Mouse (Mus musculus) forebrain, embryonic 11.5 days (tissue): ENCODE data around the gene Magi1. TPM values are rescaled to one million over a fixed set of nuclear protein-coding genes. Genes with fewer than 3 reads are reported as not detected.
A peak's percentile ranks its signal among the peaks of the same experiment; 100 is the strongest.

Experiments used
- ATAC-seq: fragments of 200-750 bp; cut with Nextera tagmentation; replicated peaks from 2 replicates; pipeline ENCODE4 v1.8.0; 2017; ENCODE audit warnings: moderate TSS enrichment; ENCODE audit not compliant: low FRiP score
- DNase-seq: peaks from one replicate; pipeline ENCODE4 v3.0.0-alpha.2; 2017; ENCODE audit warnings: low spot score
- H3K27ac ChIP-seq: fragments of 300-500 bp; sonication (generic); 2 replicates; pipeline ENCODE4 v1.5.1; 2014; ENCODE audit warnings: low read depth, low read length
- H3K27me3 ChIP-seq: fragments of 300-500 bp; sonication (generic); 2 replicates; pipeline ENCODE4 v1.6.1; 2014; ENCODE audit warnings: mild to moderate bottlenecking, low read length, mixed read lengths; ENCODE audit not compliant: control insufficient read depth, insufficient read depth
- H3K36me3 ChIP-seq: fragments of 300-500 bp; sonication (generic); 2 replicates; pipeline ENCODE4 v1.6.1; 2014; ENCODE audit warnings: mild to moderate bottlenecking, low read length, moderate library complexity, mixed read lengths; ENCODE audit not compliant: control insufficient read depth, insufficient read depth
- H3K4me1 ChIP-seq: fragments of 300-500 bp; sonication (generic); replicated peaks from 2 replicates; pipeline ENCODE4 v1.6.1; 2014; ENCODE audit warnings: low read length, mixed read lengths; ENCODE audit not compliant: control insufficient read depth, insufficient read depth
- H3K4me2 ChIP-seq: fragments of 300-500 bp; sonication (generic); 2 replicates; pipeline ENCODE4 v1.6.1; 2014; ENCODE audit warnings: low read depth, mild to moderate bottlenecking, low read length, moderate library complexity, mixed read lengths; ENCODE audit not compliant: severe bottlenecking
- H3K4me3 ChIP-seq: fragments of 300-500 bp; sonication (generic); 2 replicates; pipeline ENCODE4 v1.5.1; 2014; ENCODE audit warnings: low read depth, low read length
- H3K9ac ChIP-seq: fragments of 300-500 bp; sonication (generic); 2 replicates; pipeline ENCODE4 v1.6.1; 2014; ENCODE audit warnings: low read length
- H3K9me3 ChIP-seq: fragments of 300-500 bp; sonication (generic); 2 replicates; pipeline ENCODE4 v1.6.1; 2016; ENCODE audit warnings: low read length, mixed read lengths; ENCODE audit not compliant: control insufficient read depth
- WGBS: fragments of 180-500 bp; shearing (Covaris S2); extraction: QIAGEN DNeasy Blood & Tissue Kit; methylation state at CpG from one replicate; pipeline ENCODE4 v1.1.7; 2014; 5-methylcytosine and 5-hydroxymethylcytosine counted together
- polyA plus RNA-seq: library from polyadenylated mRNA; unstranded; fragments of >200 nt; fragmentation: Nextera tagmentation; extraction: Ambion mirVana; gene quantifications from 2 replicates; pipeline ENCODE4 v1.2.1, GENCODE M21; 2014

The Magi1 gene
- polyA plus RNA-seq, 1 experiment from 2014 or later: 44.3 TPM

DNA sequence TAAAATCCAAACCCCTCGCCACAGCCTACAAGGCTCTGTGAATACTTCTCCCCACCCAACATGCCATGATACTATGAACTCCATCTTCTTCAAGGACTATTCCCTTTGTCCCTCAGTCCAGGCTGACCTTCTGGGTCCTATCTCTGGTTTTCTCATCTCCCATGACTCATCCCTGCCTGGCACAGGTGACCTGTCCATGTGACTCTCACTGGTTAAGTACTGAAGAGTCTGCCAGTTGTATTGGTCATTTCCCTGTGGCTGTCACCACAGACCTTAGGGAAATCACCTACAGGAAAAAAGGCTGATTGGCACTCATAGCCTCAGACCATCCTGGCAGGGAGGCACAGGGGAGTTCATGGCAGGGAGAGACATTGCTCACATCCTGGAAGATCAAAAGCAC, 117.8 kb downstream of the Magi1 start:
- peaks cover 4% of the 10 kb centered on the region; the same call in 1 of the 2 replicates for H3K4me1 ChIP-seq
- no peak for ATAC-seq
- no peaks in the 10 kb centered on the region for H3K27me3 ChIP-seq
- H3K9ac ChIP-seq: no peak overlapping the region
- no peaks in the 10 kb centered on the region for H3K9me3 ChIP-seq
- H3K4me3 ChIP-seq: no peak overlapping the region
- WGBS: 85% methylated on average over 1 of the region's 1 CpGs
- no peak overlapping the region for H3K27ac ChIP-seq
- no peak overlapping the region for H3K4me2 ChIP-seq
- H3K36me3 ChIP-seq: no peaks in the 10 kb centered on the region
- DNase-seq: no peak

DNA sequence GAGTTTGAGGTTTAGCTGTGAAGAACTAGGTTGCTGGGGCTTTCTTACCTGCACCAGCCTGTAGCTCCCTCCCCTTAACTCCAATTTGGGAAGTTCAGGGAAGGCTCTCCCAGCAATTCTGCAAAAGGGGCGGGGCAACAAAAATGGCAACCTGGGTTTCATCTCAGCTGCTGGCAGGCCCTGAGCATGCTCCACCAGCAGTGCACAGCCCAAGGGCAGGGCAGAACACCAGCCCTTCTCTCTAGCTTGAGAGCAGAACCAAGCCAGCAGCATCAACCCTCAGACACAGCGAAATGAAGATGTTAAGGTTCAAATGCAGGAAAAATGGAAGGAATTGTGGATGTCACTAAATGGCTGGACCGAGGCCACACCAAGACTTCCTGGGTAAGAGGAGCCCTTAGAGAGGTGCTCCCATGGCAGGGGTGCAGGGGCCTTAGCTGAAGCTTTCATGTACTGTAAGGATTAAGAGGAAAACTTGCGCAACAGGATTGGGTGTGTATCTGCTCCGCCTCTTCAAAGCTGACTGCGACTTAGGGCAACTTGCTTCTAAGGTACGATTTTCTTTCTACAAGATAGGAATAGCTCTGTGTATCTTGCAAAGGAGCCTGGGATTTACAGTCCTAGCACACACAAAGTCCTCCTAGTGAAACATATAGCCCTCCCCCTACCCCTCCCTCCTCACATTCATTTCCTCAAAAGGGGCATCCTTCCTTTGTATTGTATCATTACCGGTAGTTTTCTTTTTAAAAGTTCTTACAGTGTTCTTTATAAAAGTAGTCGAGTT, 118.8 kb downstream of the Magi1 start:
- no peak overlapping the region for H3K4me3 ChIP-seq
- ATAC-seq (no peak), DNase-seq (no peak)
- no peak overlapping the region for H3K9ac ChIP-seq
- peaks cover 4% of the 10 kb centered on the region; the same call in 1 of the 2 replicates for H3K4me1 ChIP-seq
- H3K27ac ChIP-seq: no peak overlapping the region
- 86% methylated on average over 9 of the region's 9 CpGs for WGBS
- no peaks in the 10 kb centered on the region for H3K27me3 ChIP-seq
- H3K36me3 ChIP-seq: no peaks in the 10 kb centered on the region
- no peak overlapping the region for H3K4me2 ChIP-seq
- no peaks in the 10 kb centered on the region for H3K9me3 ChIP-seq

DNA sequence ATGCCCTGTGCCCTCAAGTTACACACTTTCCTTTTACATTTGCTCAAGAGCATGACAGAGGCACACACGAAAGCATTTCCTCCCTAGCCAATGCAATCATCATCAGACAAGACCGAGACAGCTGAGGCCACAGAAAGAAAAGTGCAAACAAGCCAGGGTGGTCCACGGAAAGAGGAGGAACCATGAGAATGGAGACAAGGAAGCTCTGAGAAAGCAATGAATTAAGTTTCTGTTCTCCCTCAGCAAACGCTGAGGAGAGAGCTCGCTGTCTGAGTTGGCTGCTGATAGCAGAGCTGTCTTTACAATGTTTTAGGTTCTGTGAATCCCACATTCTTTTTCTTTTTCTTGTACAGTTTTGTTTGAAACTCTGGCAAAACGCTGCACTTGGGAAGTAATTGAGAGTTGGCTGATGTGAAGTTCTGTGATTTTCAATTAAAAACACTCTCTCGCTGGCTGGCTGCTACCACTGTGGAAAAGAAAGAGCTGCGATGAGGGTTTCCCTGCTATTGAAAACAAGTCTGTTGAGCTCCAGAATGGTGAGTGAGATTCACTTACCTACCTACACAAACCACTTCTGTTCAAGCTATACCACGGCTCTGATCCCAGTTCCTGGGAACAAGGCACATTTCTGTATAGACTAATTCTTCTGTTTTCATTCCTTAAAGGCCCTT, 120.3 kb downstream of the Magi1 start:
- ATAC-seq: no peak
- no peak for DNase-seq
- H3K4me3 ChIP-seq: no peak overlapping the region
- no peaks in the 10 kb centered on the region for H3K36me3 ChIP-seq
- H3K27ac ChIP-seq: 0 out of 2 replicates have a peak overlapping the region, but pooled peaks have one; percentile 0
- no peak overlapping the region for H3K4me2 ChIP-seq
- peak overlapping the region; percentile 24; the same call in 1 of the 2 replicates for H3K9ac ChIP-seq
- H3K27me3 ChIP-seq: no peaks in the 10 kb centered on the region
- no peaks in the 10 kb centered on the region for H3K9me3 ChIP-seq
- 41% methylated on average over 9 of the region's 9 CpGs for whole genome bisulfite sequencing
- H3K4me1 ChIP-seq: peaks cover 4% of the 10 kb centered on the region; the same call in 1 of the 2 replicates

DNA sequence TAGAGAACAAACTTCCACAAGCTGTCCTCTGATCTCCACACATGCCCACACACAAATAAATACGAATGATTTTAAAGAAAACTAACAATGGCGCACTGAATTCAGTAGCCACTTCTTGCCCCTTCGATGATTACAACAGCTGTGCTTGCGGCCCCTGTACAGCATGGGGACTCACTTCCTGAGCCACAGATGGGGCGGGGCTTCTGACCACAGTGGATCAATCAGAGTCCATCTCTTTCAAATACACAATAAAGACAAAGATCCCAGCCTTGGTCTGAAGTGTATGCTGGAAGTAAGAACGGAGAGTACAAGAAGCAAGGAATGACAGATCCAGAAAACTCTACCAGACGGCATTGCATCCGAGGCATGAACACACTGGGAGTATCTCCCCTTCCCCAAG, 120.8 kb downstream of the Magi1 start:
- 69% methylated on average over 8 of the region's 8 CpGs for WGBS
- Histone ChIP-seq H3K27ac (no peak overlapping the region), H3K36me3 (no peaks in the 10 kb centered on the region), H3K4me2 (no peak overlapping the region), H3K4me1 (peaks cover 4% of the 10 kb centered on the region; the same call in 1 of the 2 replicates), H3K27me3 (no peaks in the 10 kb centered on the region), H3K9me3 (no peaks in the 10 kb centered on the region), H3K4me3 (no peak overlapping the region), H3K9ac (0 out of 2 replicates have a peak overlapping the region, but pooled peaks have one; percentile 24)
- ATAC-seq (no peak), DNase-seq (no peak)

DNA sequence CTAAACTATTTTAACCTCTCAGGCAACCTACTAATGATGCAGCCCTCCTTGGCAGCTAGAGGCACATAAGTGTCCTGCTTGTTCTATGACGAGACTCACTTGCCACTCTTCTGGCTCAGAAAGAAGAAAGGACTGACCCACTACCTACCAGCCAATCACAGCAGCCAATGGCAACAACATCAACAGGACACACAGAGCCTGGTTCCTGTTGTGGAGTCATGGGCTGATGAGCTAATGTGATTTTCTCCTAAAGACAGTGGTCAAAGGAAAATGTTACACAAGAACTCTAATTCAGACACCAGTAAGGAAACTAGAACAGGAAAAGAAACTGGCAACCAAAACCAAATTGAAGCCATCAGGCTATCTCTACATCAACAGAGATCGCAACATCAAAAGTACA, 124.5 kb downstream of the Magi1 start:
- H3K27ac ChIP-seq: no peak overlapping the region
- WGBS: 70% methylated on average over 2 of the region's 2 CpGs
- no peaks in the 10 kb centered on the region for H3K36me3 ChIP-seq

DNA sequence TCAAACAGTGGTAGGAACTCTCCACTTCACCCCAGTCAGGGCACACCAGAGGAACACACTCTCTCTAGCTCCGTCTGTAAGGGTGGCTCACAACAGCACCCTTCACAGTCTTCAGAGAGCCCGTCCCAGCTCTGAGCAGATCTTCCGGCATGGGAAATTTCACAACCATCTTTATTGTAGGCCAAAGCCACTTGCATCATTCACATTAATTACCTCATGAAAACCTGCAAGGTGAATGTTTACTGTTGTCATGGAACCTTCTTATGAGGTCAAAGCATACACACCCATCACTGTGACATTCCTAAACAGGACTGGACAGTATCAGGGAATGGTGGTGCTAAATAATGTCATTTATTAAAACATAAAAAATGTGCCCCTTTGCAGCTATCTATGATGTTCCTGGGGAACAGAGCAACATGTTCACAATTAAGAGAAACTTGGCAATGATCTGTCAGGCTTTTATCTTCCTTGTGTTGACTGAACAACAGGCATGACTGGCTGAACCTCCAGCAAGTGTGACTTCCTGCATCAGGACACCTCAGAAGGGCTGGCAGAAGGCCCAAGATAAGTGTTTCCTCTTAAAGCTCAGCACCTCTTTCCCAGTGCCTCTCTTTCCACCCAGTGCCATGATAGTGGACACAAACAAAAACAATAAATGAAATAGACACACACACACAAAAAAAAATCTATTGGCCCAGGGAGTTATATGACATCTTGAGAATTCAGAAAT, 125.4 kb downstream of the Magi1 start:
- Histone ChIP-seq H3K4me1 (peaks cover 2% of the 10 kb centered on the region; the same call in 1 of the 2 replicates), H3K9ac (no peak overlapping the region), H3K4me2 (no peak overlapping the region), H3K27ac (no peak overlapping the region), H3K27me3 (no peaks in the 10 kb centered on the region), H3K4me3 (no peak overlapping the region), H3K36me3 (no peaks in the 10 kb centered on the region), H3K9me3 (no peaks in the 10 kb centered on the region)
- 88% methylated on average over 3 of the region's 3 CpGs for WGBS
- DNase-seq (no peak), ATAC-seq (no peak)

More for the DNA sequence above, 124.5 kb downstream of the Magi1 start:
- no peak overlapping the region for H3K9ac ChIP-seq
- no peak overlapping the region for H3K4me3 ChIP-seq
- no peaks in the 10 kb centered on the region for H3K9me3 ChIP-seq
- no peak overlapping the region for H3K4me2 ChIP-seq
- H3K27me3 ChIP-seq: no peaks in the 10 kb centered on the region
- DNase-seq (no peak), ATAC-seq (no peak)
- H3K4me1 ChIP-seq: peaks cover 4% of the 10 kb centered on the region; the same call in 1 of the 2 replicates

DNA sequence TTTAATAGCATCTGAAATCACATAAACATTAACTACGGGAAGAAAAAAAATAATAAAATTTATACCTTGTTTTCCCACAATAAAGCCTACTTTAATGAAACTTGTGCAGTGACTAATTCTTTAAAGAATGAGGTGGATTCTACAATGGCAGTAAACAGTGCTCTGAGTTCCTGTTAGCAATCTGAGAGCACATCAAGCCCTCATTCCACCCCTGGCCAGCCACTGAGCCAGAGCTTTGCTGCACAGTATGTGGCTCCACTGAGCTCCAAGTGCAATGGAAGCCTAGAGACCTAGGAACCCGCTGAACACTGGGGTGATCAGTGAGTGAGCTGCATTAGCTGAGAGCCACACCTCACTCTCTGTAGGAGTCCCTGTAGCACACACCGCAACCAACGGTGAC, 127.7 kb downstream of the Magi1 start:
- WGBS: 76% methylated on average over 4 of the region's 4 CpGs
- H3K4me1 ChIP-seq: no peaks in the 10 kb centered on the region
- DNase-seq: no peak
- no peak for ATAC-seq
- H3K27ac ChIP-seq: no peak overlapping the region
- H3K27me3 ChIP-seq: no peaks in the 10 kb centered on the region
- H3K9me3 ChIP-seq: no peaks in the 10 kb centered on the region
- H3K36me3 ChIP-seq: no peaks in the 10 kb centered on the region
- H3K9ac ChIP-seq: no peak overlapping the region
- no peak overlapping the region for H3K4me3 ChIP-seq
- no peak overlapping the region for H3K4me2 ChIP-seq

DNA sequence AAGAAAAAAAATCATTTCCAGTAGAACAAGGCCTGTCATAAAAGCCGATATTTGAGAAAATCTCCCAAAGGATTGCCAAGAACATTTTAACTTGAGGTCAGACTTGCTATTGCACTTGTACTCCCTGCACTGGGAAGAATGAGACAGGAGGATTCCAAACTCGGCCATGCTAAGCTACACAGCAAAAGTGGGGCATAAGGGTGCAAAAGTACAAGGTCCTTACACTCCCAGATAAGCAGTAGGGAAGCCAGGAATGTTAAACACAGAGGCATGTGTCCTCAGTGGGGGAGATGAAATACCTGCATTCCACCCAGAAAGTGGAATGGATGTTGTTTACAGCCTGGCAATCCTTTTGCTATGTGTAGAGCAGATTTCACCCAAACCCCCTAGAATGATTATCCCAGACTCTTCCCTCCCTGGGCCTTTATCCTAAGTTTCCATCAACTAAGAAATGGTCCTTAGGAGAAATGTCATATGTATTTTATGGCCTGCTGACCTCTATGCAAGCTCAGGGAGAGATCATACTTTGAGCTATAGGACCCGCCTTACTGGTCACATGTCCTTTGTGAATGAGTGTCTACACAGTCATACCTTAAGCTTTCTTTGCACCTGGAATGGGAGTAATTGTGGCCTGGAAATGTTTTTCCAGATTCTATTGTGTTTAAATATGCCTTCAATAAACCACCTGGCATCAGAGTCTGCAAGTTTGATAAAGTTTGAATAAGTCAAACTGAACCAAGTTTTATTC, 128.7 kb downstream of the Magi1 start:
- H3K27ac ChIP-seq: no peak overlapping the region
- ATAC-seq (no peak), DNase-seq (no peak)
- no peaks in the 10 kb centered on the region for H3K4me1 ChIP-seq
- no peak overlapping the region for H3K4me3 ChIP-seq
- H3K27me3 ChIP-seq: no peaks in the 10 kb centered on the region
- no peaks in the 10 kb centered on the region for H3K9me3 ChIP-seq
- no peaks in the 10 kb centered on the region for H3K36me3 ChIP-seq
- no peak overlapping the region for H3K9ac ChIP-seq
- WGBS: 85% methylated on average over 3 of the region's 3 CpGs
- H3K4me2 ChIP-seq: no peak overlapping the region
